Comparison of ENCODE assay signal across 13 mouse cellular contexts in genomic region chr13:58971449-58971903, GRCm38 (mm10).
DNase-seq lines count a peak whose midpoint lies in the region; ATAC-seq and TF ChIP-seq lines count a peak whose summit lies in the region.
"Had no signal": no experiment of that assay in that cellular context is flagged by ENCODE, and none has a peak within 500 bp of the region (broad histone marks: within the 10 kb centered on the region; RNA-seq: fewer than 3 reads in every experiment).

No protein-coding gene starts in this region.

- ATAC-seq in stomach, embryonic 15.5 days (ENCODE audit: insufficient read depth, low FRiP score, low read depth), result no peak
- ATAC-seq in stomach, postnatal 0 days (ENCODE audit: low FRiP score, low TSS enrichment), result no peak
- 0 out of 2 replicates have a peak, but pooled peaks have one; percentile 52 for ATAC-seq in embryonic facial prominence, embryonic 15.5 days (ENCODE audit: insufficient number of reproducible peaks, low FRiP score, low TSS enrichment, low read depth)
- ATAC-seq in neural tube, embryonic 15.5 days (ENCODE audit: low FRiP score), result peak; percentile 36; the same call in 1 of the 2 replicates

- intact Hi-C loops in heart, adult 2 months (cut with DNase I), result no loop called here

- H3K27me3 ChIP-seq in stomach, embryonic 15.5 days (replicated peaks), result no peaks in the 10 kb centered on the region
- no peaks in the 10 kb centered on the region for H3K27me3 ChIP-seq in stomach, postnatal 0 days (ENCODE audit: control insufficient read depth, insufficient read depth, low read length)
- H3K27me3 ChIP-seq in embryonic facial prominence, embryonic 15.5 days, result no peaks in the 10 kb centered on the region
- H3K27me3 ChIP-seq in neural tube, embryonic 15.5 days (replicated peaks), result no peaks in the 10 kb centered on the region
- H3K27me3 ChIP-seq in heart, adult 2 months (ENCODE audit: control insufficient read depth, insufficient read depth, low read length), result no peaks in the 10 kb centered on the region

- peak overlapping the region; percentile 11; the same call in 1 of the 2 replicates for H3K27ac ChIP-seq in stomach, embryonic 15.5 days
- H3K27ac ChIP-seq in stomach, postnatal 0 days (replicated peaks), result no peak overlapping the region
- H3K27ac ChIP-seq in embryonic facial prominence, embryonic 15.5 days (replicated peaks), result no peak overlapping the region
- 0 out of 2 replicates have a peak overlapping the region, but pooled peaks have one; percentile 28 for H3K27ac ChIP-seq in neural tube, embryonic 15.5 days (replicated peaks)
- H3K27ac ChIP-seq in heart, adult 2 months, result no peak overlapping the region

- no peak for TF ChIP-seq CTCF in stomach, postnatal 0 days (IDR thresholded peaks at IDR 0.05; ENCODE audit: low read depth)
- TF ChIP-seq CTCF in heart, adult 2 months (IDR thresholded peaks at IDR 0.05), result no peak

- H3K36me3 ChIP-seq in stomach, embryonic 15.5 days, result no peaks in the 10 kb centered on the region
- H3K36me3 ChIP-seq in stomach, postnatal 0 days (ENCODE audit: control insufficient read depth, insufficient read depth, low read length), result no peaks in the 10 kb centered on the region
- no peaks in the 10 kb centered on the region for H3K36me3 ChIP-seq in embryonic facial prominence, embryonic 15.5 days
- H3K36me3 ChIP-seq in neural tube, embryonic 15.5 days, result no peaks in the 10 kb centered on the region
- H3K36me3 ChIP-seq in heart, adult 2 months (ENCODE audit: control insufficient read depth, insufficient read depth, low read length), result no peaks in the 10 kb centered on the region

- no peaks in the 10 kb centered on the region for H3K4me1 ChIP-seq in stomach, embryonic 15.5 days
- no peaks in the 10 kb centered on the region for H3K4me1 ChIP-seq in stomach, postnatal 0 days (replicated peaks; ENCODE audit: control insufficient read depth, insufficient read depth)
- peaks cover 7% of the 10 kb centered on the region for H3K4me1 ChIP-seq in embryonic facial prominence, embryonic 15.5 days
- H3K4me1 ChIP-seq in neural tube, embryonic 15.5 days, result peaks cover 25% of the 10 kb centered on the region
- H3K4me1 ChIP-seq in heart, adult 2 months (ENCODE audit: control insufficient read depth, insufficient read depth, low read length), result no peaks in the 10 kb centered on the region; the same call in 1 of the 2 replicates

- H3K4me2 ChIP-seq in stomach, embryonic 15.5 days, result no peak overlapping the region
- H3K4me2 ChIP-seq in stomach, postnatal 0 days (replicated peaks; ENCODE audit: low read depth), result no peak overlapping the region
- H3K4me2 ChIP-seq in embryonic facial prominence, embryonic 15.5 days (replicated peaks), result no peak overlapping the region
- no peak overlapping the region for H3K4me2 ChIP-seq in neural tube, embryonic 15.5 days
- H3K4me2 ChIP-seq: lung, embryonic 14.5 days had no signal

- DNase-seq in stomach, postnatal 0 days (ENCODE audit: low spot score), result no peak
- DNase-seq in hindlimb bud, embryonic 11.5 days (ENCODE audit: extremely low spot score, low read depth, low spot score), result peak; percentile 68
- no peak for DNase-seq in layer of hippocampus, adult 8-10 months (ENCODE audit: low spot score in 2 of 2)
- no peak for DNase-seq in heart, adult 2 months
- DNase-seq in thymus, postnatal 14 days, result no peak
- DNase-seq: kidney, adult 2 months; lung, embryonic 14.5 days; thymus, adult 18-20 months had no signal

- WGBS in stomach, embryonic 15.5 days, result 50% methylated on average over 5 of the region's 5 CpGs
- 42% methylated on average over 5 of the region's 5 CpGs for WGBS in stomach, postnatal 0 days
- WGBS in embryonic facial prominence, embryonic 15.5 days, result 23% methylated on average over 5 of the region's 5 CpGs
- 10% methylated on average over 5 of the region's 5 CpGs for WGBS in neural tube, embryonic 15.5 days
- WGBS in heart, adult 2 months, result 60% methylated on average over 5 of the region's 5 CpGs

- H3K4me3 ChIP-seq in stomach, embryonic 15.5 days (replicated peaks), result no peak overlapping the region
- H3K4me3 ChIP-seq in stomach, postnatal 0 days (ENCODE audit: low read depth, low read length), result no peak overlapping the region
- H3K4me3 ChIP-seq in embryonic facial prominence, embryonic 15.5 days (replicated peaks), result no peak overlapping the region
- no peak overlapping the region for H3K4me3 ChIP-seq in neural tube, embryonic 15.5 days (replicated peaks)
- no peak overlapping the region for H3K4me3 ChIP-seq in heart, adult 2 months
- H3K4me3 ChIP-seq: erythroblast, embryonic 14.5 days; myocyte had no signal

- H3K9me3 ChIP-seq in stomach, embryonic 15.5 days, result no peaks in the 10 kb centered on the region
- H3K9me3 ChIP-seq in stomach, postnatal 0 days (ENCODE audit: control insufficient read depth, low read length), result no peaks in the 10 kb centered on the region
- H3K9me3 ChIP-seq in embryonic facial prominence, embryonic 15.5 days (replicated peaks), result no peaks in the 10 kb centered on the region
- H3K9me3 ChIP-seq in neural tube, embryonic 15.5 days (replicated peaks), result no peaks in the 10 kb centered on the region

- no peaks in the 10 kb centered on the region for H3K79me2 ChIP-seq in heart, adult 2 months (replicated peaks; ENCODE audit: control insufficient read depth, insufficient read depth, low read length)

- no peak for TF ChIP-seq POLR2A in heart, adult 2 months (IDR thresholded peaks at IDR 0.05; ENCODE audit: insufficient read depth, low read depth, low read length)

- H3K9ac ChIP-seq in stomach, embryonic 15.5 days, result no peak overlapping the region
- no peak overlapping the region for H3K9ac ChIP-seq in stomach, postnatal 0 days (ENCODE audit: low read length)
- H3K9ac ChIP-seq in embryonic facial prominence, embryonic 15.5 days, result no peak overlapping the region
- H3K9ac ChIP-seq in neural tube, embryonic 15.5 days (replicated peaks), result no peak overlapping the region
- H3K9ac ChIP-seq in heart, adult 2 months (ENCODE audit: low read depth, low read length), result no peak overlapping the region
- H3K9ac ChIP-seq: lung, embryonic 14.5 days had no signal

- TF ChIP-seq EP300 in stomach, postnatal 0 days (optimal IDR thresholded peaks at IDR 0.05), result no peak
- TF ChIP-seq EP300 in heart, adult 2 months (IDR thresholded peaks at IDR 0.05; ENCODE audit: insufficient read depth, low read depth, low read length), result no peak

Comparison
In these comparisons a context has a peak if more than half of its experiments do, and no peak if none do; other contexts are left out.
1. H3K27ac ChIP-seq: peak in stomach, embryonic 15.5 days (single experiment) and neural tube, embryonic 15.5 days (single experiment); none in stomach, postnatal 0 days (single experiment), embryonic facial prominence, embryonic 15.5 days (single experiment) and heart, adult 2 months (single experiment).
2. ATAC-seq: peak in embryonic facial prominence, embryonic 15.5 days (single experiment) and neural tube, embryonic 15.5 days (single experiment); none in stomach, embryonic 15.5 days (single experiment) and stomach, postnatal 0 days (single experiment).